Mouse (Mus musculus): ENCODE measurements at regions not wholly inside any gene's neighbourhood (a gene's known extent, or its start where the extent isn't known, plus 50 kb on each side); places are given as distances from the start of the nearest gene placed in this dataset.

GRCm38 (mm10) chr1:81516575-81517210 is 439.9 kb downstream of the Nyap2 start:
- no peak for DNase-seq

DNA sequence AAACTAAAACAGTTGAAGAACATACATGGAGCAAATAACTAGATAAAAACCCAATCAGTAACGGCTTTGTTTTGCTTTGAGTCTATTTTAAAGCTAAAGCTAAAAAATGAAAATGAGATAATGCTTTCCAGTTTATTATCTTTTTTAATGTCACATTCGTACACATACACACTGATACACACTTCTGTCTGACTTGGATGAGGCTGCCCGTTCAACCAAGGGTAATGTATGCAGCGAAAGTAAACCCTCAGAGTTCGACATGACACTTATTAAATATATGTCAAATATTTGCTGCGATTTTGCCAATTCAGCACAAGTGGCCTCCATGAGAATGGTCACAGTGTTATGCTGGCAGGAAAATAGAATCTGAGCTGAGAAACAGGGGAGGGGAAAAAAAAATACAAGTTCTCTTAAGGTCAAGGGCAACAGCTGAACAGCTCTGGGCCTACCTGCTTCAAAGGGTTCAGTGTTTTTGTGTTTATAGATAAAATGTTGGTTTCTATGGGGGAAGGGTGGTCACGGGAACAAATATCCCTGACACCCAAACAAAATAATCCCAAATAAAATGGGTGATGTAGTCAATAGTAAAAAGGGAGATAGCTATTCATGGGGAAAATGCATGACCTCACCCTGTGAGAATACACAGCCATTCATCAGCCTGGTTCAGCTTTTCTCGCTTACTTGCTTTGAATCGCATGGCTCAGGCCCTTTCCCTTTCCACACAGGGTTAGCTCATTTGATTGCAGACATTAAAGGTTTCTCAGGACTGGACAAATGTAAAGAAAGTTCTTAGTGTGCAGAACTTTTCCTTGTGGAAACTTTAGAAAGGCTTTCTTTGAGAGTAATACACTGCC is 443.9 kb downstream of the Nyap2 start:
- DNase-seq, result no peak

DNA sequence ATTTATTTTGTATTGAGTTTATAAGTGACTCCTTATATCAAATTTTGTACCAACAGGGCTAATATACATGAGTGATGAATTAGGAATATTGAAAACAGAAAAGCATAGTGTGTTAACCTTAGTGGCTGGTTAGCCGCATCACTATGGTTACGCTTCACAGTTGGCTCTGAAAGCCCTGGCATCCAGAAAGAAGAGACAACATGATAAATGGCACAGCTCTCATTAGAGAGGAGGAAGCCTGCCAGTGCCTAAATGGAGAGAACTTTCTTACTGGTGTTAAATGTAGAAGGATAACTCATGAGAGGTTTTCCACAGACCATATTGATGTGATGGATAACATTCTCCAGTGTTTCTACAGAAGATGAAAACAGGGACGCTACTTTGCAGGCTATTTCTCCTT is 446.2 kb downstream of the Nyap2 start:
- no peak for DNase-seq

GRCm38 (mm10) chr1:81525821-81526220 is 449.1 kb downstream of the Nyap2 start:
- no peak for DNase-seq

GRCm38 (mm10) chr1:81537836-81538235 is 461.1 kb downstream of the Nyap2 start:
- no peak for DNase-seq

GRCm38 (mm10) chr1:81539591-81540311 is 463.0 kb downstream of the Nyap2 start:
- no peak for DNase-seq

GRCm38 (mm10) chr1:81548906-81549305 is 472.2 kb downstream of the Nyap2 start:
- DNase-seq, result no peak

DNA sequence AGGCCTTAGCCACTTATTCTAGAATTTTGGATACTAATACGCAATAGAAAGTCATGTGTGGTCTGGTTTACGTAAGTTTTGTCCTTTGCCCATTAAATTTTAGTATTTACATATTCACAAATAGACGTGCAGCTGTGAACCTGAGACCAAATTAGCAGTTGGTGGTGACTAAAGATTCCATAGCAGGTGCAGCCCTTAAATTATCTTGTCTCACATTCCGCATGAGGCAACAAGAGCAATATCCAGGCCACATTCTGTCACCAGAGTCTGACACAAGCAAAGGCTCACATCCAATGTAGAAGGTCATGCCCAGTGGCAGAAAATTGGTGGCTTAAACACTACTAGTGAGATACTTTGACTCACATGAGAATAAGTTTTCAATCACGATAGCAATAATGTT is 473.0 kb downstream of the Nyap2 start:
- no peak for DNase-seq

GRCm38 (mm10) chr1:81552731-81553130 is 476.0 kb downstream of the Nyap2 start:
- no peak for DNase-seq

DNA sequence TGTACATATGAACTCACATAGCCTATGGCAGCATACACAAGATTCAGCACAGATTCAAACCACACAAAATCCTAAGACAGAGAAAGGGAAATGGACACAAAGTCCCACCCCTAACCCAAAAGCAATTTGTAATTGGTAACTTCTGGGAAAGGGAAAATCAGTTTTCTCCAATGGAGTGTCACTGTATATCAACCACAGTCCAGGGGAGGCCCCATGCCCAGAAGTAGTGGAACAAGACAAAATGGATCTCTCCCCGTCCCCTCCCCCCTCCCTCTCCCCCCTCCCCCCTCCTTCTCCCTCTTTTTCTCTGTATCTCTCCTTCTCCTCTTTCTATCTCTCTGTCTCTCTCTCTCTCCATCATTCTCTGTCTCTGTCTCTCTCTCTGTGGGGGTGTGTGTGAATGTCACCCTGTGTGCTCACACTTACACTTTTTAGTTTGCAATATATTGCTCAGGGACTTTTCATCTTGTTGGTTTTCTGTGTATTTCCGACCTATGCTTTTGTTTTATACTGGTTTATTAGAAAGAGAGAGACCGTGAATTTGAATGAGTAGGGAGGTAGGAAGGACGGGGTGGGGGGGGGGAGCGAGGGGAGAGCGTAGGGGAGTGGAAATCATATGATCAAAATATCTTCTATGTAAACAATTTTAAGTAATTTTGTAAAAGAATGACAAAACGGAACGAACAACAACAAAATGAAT is 500.4 kb downstream of the Nyap2 start:
- DNase-seq, result no peak

DNA sequence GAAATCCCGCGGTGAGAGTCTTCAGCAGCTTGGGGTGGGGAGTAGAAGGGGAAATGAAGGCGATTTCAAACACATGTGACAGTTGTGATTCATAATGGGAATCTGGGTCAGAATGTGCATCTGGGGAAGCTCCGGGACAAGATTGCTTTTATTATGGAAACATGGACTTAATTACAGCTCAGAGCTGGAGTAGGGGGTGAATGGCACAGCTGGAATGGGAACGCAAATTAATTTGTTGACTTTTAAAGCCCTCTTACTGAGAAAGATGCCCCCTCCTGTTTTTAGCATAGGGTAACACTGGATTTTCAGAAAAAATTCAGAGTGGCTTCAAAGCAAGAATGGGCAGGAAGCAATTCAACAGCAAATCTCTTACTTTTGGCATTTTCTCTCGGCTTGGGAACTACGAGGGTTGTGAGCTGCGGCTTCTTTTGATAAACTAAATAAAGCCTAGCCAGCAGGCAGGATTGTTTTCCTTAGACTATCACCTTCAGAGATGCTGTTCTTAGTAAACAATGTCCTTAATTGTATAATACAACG is 501.0 kb downstream of the Nyap2 start:
- DNase-seq, result no peak

- no peak for DNase-seq
These were observed 504.5 kb downstream of the Nyap2 start for GRCm38 (mm10) chr1:81581208-81581607.

- DNase-seq, result no peak
These were observed 511.1 kb downstream of the Nyap2 start for GRCm38 (mm10) chr1:81587780-81588307.

- no peak for DNase-seq
These were observed 514.9 kb downstream of the Nyap2 start for GRCm38 (mm10) chr1:81591623-81592022.

GRCm38 (mm10) chr1:81593280-81594182 is 516.8 kb downstream of the Nyap2 start:
- DNase-seq, result peak; percentile 44

- DNase-seq, result no peak
These were observed 517.4 kb downstream of the Nyap2 start for GRCm38 (mm10) chr1:81594183-81594515.

GRCm38 (mm10) chr1:81594606-81595005 is 517.9 kb downstream of the Nyap2 start:
- DNase-seq, result no peak

DNA sequence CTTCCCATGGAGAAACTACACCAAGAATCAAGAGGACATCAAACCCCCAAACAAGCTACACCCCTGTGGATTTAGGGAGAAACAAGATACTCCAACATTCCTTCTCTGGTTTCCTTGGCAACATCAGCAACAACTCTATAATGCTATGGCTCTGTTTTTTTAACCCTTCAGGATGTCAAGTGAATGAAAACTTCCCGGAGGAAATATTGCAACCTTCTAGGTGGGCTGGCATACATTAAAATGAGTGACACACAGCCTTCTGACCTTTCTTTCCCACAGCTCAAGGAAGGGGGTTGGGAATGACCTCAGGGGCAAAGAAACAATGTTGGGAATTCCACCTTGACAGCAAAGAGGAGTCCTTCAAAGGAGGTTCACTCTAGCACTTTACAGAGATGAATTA is 532.0 kb downstream of the Nyap2 start:
- no peak for DNase-seq

DNA sequence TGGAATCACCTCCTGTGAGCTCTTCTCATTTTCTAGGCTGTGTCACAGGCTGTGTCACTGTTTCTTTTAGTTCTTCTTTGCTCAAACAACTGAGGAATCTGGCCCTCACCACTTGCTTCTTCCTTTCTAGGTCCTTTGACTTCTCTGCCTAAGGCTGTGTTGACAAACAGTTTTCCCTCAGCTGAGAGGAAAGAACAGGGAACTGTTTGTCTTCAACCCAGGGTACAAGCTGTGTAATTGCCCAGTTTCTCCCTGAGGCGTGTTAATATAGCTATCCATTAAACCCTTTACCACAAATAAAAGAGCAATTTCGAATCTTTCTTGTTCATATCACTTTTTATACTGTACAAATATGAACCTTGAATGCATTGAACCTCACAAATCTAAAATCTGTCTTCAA is 542.1 kb downstream of the Nyap2 start:
- no peak for DNase-seq

- no peak for DNase-seq
These were observed 547.4 kb downstream of the Nyap2 start for GRCm38 (mm10) chr1:81624141-81624540.

GRCm38 (mm10) chr1:81632704-81633103 is 556.0 kb downstream of the Nyap2 start:
- no peak for DNase-seq

- DNase-seq, result no peak
These were observed 560.6 kb downstream of the Nyap2 start for GRCm38 (mm10) chr1:81637357-81637756.

All from right cerebral cortex, postnatal 14 days (tissue).